Mouse (Mus musculus): ENCODE measurements around the gene Cacng3. TPM values are rescaled to one million over a fixed set of nuclear protein-coding genes. Genes with fewer than 3 reads are reported as not detected.

Gene Cacng3
- polyA plus RNA-seq, 1 experiment = 77.1 TPM

DNA sequence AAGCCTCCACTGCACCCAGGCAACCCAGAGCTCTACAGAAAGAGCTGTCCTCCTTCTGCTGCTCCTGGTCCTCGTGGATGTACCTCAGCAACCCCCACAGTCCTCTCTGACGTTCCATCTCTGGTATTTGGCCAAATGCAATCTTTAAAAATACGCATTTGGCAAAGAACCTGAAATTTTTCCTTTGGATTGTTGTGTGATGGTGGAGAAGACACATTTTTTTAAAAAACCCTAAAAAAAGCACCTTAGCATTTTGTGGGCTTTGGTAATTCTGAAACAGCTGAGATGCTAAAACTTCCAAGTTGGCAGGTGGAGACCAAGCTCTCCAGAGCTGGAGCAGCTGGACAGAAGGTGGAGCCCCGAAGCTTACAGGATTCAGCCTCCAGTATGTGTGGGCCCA is 32.2 kb downstream of the Cacng3 start:
- Histone ChIP-seq H3K4me3 (ENCODE audit: insufficient read depth, low read length) (no peak overlapping the region), H3K27ac (ENCODE audit: insufficient read depth, low read length) (no peak overlapping the region), H3K4me1 (ENCODE audit: control insufficient read depth, insufficient read depth, low read length) (peaks cover 14% of the 10 kb centered on the region)
- no peak for TF ChIP-seq CTCF (IDR thresholded peaks at IDR 0.05; ENCODE audit: extremely low read depth, insufficient read depth, low read length)
- no peak for TF ChIP-seq POLR2A (IDR thresholded peaks at IDR 0.05; ENCODE audit: extremely low read depth, insufficient read depth, low read length)

DNA sequence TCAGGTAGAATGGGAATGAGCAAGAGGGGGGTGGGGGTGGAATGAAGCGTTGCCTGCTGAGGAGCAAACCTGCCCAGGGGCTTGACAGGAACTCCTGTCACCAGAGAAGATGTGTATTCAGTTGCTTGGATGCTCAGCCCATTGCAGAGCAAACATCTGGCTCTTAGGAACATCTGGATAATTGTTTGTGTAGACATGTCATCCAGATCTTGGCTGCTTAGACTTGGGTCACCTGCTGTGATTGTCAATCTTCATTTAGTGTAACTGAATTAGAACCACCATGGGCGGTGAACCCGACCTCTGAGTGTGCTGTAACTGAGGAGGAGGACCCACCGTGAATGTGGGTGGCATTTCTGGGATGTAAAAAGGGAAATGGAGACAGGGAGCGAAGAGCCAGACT is 36.4 kb downstream of the Cacng3 start:
- peak overlapping the region; percentile 61; the same call in 1 of the 2 replicates for H3K27ac ChIP-seq (ENCODE audit: insufficient read depth, low read length)
- no peak overlapping the region for H3K4me3 ChIP-seq (ENCODE audit: insufficient read depth, low read length)
- TF ChIP-seq POLR2A (IDR thresholded peaks at IDR 0.05; ENCODE audit: extremely low read depth, insufficient read depth, low read length) (no peak), CTCF (IDR thresholded peaks at IDR 0.05; ENCODE audit: extremely low read depth, insufficient read depth, low read length) (no peak)
- peaks cover 22% of the 10 kb centered on the region for H3K4me1 ChIP-seq (ENCODE audit: control insufficient read depth, insufficient read depth, low read length)

DNA sequence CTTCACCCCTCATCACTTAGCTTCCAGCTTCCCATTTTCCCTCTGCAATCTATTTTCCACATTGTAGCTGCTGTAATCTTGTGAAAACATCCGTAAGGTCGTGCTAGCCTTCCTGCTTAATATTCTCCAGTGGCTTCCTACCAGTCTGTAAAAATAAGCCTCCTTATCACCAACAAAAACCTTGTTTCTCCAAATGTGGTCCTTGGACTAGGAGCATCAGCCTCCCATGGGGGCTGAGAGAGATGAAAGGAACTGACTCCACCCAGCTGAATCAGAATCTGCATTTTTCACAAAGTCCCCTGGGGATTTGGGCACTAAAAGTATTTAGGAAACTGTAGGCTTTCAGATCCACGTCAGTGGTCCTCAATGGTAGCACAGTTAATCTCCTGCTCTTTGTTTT is 46.0 kb downstream of the Cacng3 start:
- peaks cover 13% of the 10 kb centered on the region for H3K4me1 ChIP-seq (ENCODE audit: control insufficient read depth, insufficient read depth, low read length)
- no peak overlapping the region for H3K4me3 ChIP-seq (ENCODE audit: insufficient read depth, low read length)
- TF ChIP-seq POLR2A (IDR thresholded peaks at IDR 0.05; ENCODE audit: extremely low read depth, insufficient read depth, low read length) (no peak), CTCF (IDR thresholded peaks at IDR 0.05; ENCODE audit: extremely low read depth, insufficient read depth, low read length) (no peak)
- H3K27ac ChIP-seq (ENCODE audit: insufficient read depth, low read length) = no peak overlapping the region

DNA sequence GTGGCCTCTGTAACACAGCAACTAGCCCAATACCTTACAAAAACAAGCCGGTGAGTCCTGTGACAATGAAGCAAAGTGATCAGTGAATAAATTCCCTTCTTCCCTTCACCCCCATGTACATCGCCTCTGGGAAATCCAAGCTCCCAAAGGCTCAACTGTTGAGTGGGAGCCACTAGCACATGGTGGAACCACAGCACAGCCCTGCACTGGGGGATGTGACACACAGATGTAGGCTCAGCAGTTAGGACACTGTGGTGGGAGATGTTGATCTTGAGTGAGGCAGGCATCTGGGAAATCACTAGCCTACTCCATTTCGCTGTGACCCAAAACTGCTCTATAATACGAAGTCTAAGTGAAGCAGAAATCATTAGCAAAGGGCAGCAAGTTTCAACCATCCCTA is 48.2 kb downstream of the Cacng3 start:
- Histone ChIP-seq H3K27ac (ENCODE audit: insufficient read depth, low read length) (0 out of 2 replicates have a peak overlapping the region, but pooled peaks have one; percentile 29), H3K4me1 (ENCODE audit: control insufficient read depth, insufficient read depth, low read length) (peaks cover 13% of the 10 kb centered on the region), H3K4me3 (ENCODE audit: insufficient read depth, low read length) (no peak overlapping the region)
- TF ChIP-seq CTCF (IDR thresholded peaks at IDR 0.05; ENCODE audit: extremely low read depth, insufficient read depth, low read length) = no peak
- no peak for TF ChIP-seq POLR2A (IDR thresholded peaks at IDR 0.05; ENCODE audit: extremely low read depth, insufficient read depth, low read length)

- Histone ChIP-seq H3K4me3 (ENCODE audit: insufficient read depth, low read length) (no peak overlapping the region), H3K4me1 (ENCODE audit: control insufficient read depth, insufficient read depth, low read length) (peaks cover 13% of the 10 kb centered on the region), H3K27ac (ENCODE audit: insufficient read depth, low read length) (no peak overlapping the region)
- TF ChIP-seq CTCF (IDR thresholded peaks at IDR 0.05; ENCODE audit: extremely low read depth, insufficient read depth, low read length) = no peak
- no peak for TF ChIP-seq POLR2A (IDR thresholded peaks at IDR 0.05; ENCODE audit: extremely low read depth, insufficient read depth, low read length)
These were observed 53.1 kb downstream of the Cacng3 start for GRCm38 (mm10) chr7:122723358-122723876.

- peaks cover 10% of the 10 kb centered on the region for H3K4me1 ChIP-seq (ENCODE audit: control insufficient read depth, insufficient read depth, low read length)
- no peak overlapping the region for H3K4me3 ChIP-seq (ENCODE audit: insufficient read depth, low read length)
- no peak overlapping the region; the same call in 1 of the 2 replicates for H3K27ac ChIP-seq (ENCODE audit: insufficient read depth, low read length)
- TF ChIP-seq POLR2A (IDR thresholded peaks at IDR 0.05; ENCODE audit: extremely low read depth, insufficient read depth, low read length) (no peak), CTCF (IDR thresholded peaks at IDR 0.05; ENCODE audit: extremely low read depth, insufficient read depth, low read length) (no peak)
These were observed 56.1 kb downstream of the Cacng3 start for GRCm38 (mm10) chr7:122726376-122726775.

DNA sequence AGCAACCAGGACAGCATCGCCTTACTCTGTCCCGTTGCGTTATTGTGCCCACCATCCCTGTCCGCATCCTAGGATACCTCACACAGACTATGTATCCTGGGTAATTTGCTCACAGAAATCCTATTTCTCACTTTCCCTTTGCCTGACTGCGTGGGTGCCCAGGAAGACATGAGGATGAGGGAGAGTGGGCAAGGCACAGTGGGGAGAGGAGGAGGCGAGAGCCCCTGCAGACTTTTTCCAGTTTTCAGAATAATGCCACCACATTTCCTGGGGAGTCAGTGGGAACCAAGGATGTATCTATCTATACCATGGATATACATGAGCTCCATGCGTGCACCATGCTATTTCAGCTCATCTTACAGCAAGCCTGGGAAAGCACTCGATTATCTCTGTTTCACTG is 57.9 kb downstream of the Cacng3 start:
- peaks cover 8% of the 10 kb centered on the region for H3K4me1 ChIP-seq (ENCODE audit: control insufficient read depth, insufficient read depth, low read length)
- peak overlapping the region; percentile 54 for H3K27ac ChIP-seq (ENCODE audit: insufficient read depth, low read length)
- no peak overlapping the region for H3K4me3 ChIP-seq (ENCODE audit: insufficient read depth, low read length)
- TF ChIP-seq POLR2A (IDR thresholded peaks at IDR 0.05; ENCODE audit: extremely low read depth, insufficient read depth, low read length) (no peak), CTCF (IDR thresholded peaks at IDR 0.05; ENCODE audit: extremely low read depth, insufficient read depth, low read length) (no peak)

- peak overlapping the region; percentile 54 for H3K27ac ChIP-seq (ENCODE audit: insufficient read depth, low read length)
- TF ChIP-seq CTCF (IDR thresholded peaks at IDR 0.05; ENCODE audit: extremely low read depth, insufficient read depth, low read length) (no peak), POLR2A (IDR thresholded peaks at IDR 0.05; ENCODE audit: extremely low read depth, insufficient read depth, low read length) (no peak)
- no peak overlapping the region for H3K4me3 ChIP-seq (ENCODE audit: insufficient read depth, low read length)
- H3K4me1 ChIP-seq (ENCODE audit: control insufficient read depth, insufficient read depth, low read length) = peaks cover 8% of the 10 kb centered on the region
These were observed 58.6 kb downstream of the Cacng3 start for GRCm38 (mm10) chr7:122728846-122729245.

DNA sequence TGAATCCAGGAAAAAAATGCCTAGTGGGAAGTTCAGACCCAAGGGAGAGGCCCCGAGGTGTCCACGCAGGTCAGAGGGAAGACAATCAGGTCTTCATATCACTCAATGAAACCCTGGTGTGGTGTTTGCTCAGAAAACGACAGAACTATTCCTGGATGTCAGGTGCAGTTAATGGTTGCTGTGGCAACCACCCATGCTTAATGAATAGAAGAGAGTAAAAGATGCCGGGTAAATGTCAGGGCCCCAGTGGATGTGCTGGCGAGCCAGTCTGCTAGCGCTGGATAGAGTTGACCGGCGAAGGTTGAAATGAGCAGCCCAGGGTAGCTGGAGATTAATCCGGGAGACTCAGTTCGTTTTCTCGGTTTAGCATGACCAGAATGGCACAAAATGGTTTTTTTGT is 65.0 kb downstream of the Cacng3 start:
- Histone ChIP-seq H3K27ac (ENCODE audit: insufficient read depth, low read length) (no peak overlapping the region), H3K4me3 (ENCODE audit: insufficient read depth, low read length) (no peak overlapping the region), H3K4me1 (ENCODE audit: control insufficient read depth, insufficient read depth, low read length) (peaks cover 4% of the 10 kb centered on the region; the same call in 1 of the 2 replicates)
- TF ChIP-seq POLR2A (IDR thresholded peaks at IDR 0.05; ENCODE audit: extremely low read depth, insufficient read depth, low read length) = no peak

DNA sequence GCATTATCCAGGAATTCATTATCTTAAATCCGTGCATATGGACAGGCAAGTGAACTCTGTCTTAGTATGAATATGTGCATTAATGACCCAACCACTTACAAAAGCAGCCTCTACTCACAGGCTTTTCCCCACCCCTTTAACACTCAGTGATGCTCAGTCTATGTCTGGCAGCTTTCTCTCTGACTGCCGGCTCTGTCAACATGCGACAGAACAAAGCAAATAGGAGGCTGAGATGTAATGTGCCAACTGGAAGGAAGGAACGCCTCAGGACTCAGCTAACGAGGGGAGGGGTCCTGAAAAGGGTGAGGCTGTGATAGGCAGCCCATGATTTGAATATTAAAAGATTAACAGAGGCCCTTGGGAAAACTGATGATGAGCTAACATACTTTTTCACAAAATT is 68.2 kb downstream of the Cacng3 start:
- H3K27ac ChIP-seq (ENCODE audit: insufficient read depth, low read length) = no peak overlapping the region
- H3K4me3 ChIP-seq (ENCODE audit: insufficient read depth, low read length) = no peak overlapping the region
- H3K4me1 ChIP-seq (ENCODE audit: control insufficient read depth, insufficient read depth, low read length) = peaks cover 4% of the 10 kb centered on the region; the same call in 1 of the 2 replicates
- TF ChIP-seq POLR2A (IDR thresholded peaks at IDR 0.05; ENCODE audit: extremely low read depth, insufficient read depth, low read length) (no peak), CTCF (IDR thresholded peaks at IDR 0.05; ENCODE audit: extremely low read depth, insufficient read depth, low read length) (no peak)

All from cortical plate, adult 2 months (tissue).